Mouse (Mus musculus): ENCODE results near the gene Xirp1. TPM values are rescaled to one million over a fixed set of nuclear protein-coding genes. Genes with fewer than 3 reads are reported as not detected.

Xirp1 gene
- polyA plus RNA-seq, 1 experiment from 2014 or later: 0.06 TPM

DNA sequence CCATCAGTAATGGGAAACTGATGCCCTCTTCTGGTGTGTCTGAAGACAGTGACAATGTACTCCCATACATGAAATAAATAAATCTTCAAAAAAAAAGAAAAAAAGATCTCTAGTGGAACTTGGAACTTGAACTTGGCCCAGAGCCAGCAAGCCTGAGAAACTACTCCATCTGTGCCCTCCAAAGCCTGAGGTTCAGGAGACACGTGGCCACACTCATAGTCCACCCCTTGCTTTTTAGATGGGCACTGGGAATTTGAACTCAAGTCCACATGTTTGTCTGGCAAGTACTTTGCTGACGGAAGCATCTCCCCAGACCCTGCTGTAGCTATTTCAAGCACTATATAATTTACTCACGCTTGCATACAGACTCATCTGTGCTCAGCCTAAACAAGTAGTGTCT is 58.2 kb downstream of the Xirp1 start:
- Histone ChIP-seq H3K4me1 (replicated peaks) (peaks cover 9% of the 10 kb centered on the region), H3K9ac (no peak overlapping the region), H3K4me2 (no peak overlapping the region), H3K27me3 (no peaks in the 10 kb centered on the region), H3K4me3 (no peak overlapping the region), H3K9me3 (no peaks in the 10 kb centered on the region), H3K27ac (replicated peaks) (no peak overlapping the region), H3K36me3 (no peaks in the 10 kb centered on the region)
- ATAC-seq (ENCODE audit: low read depth): no peak
- WGBS: 64% methylated on average over 3 of the region's 3 CpGs

DNA sequence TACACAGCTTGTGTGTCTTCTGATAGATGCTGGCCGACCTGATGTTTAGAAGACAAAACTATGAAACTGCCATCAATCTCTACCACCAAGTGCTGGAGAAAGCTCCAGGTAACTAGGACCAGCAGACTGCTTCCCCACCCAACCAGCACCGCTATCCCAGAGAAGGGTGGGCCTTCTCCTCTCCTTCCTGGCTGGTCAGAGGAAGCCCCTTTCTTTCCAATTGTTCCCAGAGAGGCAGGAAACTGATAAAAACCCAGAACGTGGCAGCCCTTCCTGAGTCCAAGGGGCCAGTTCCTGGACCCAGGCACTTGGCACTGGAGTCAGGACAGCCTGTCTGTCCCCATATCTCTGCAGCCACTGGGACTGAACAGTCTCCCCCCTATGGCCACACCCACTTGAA is 59.2 kb downstream of the Xirp1 start:
- H3K9ac ChIP-seq: no peak overlapping the region
- H3K36me3 ChIP-seq: no peaks in the 10 kb centered on the region
- H3K27ac ChIP-seq (replicated peaks): no peak overlapping the region
- H3K4me1 ChIP-seq (replicated peaks): peaks cover 7% of the 10 kb centered on the region
- 81% methylated on average over 3 of the region's 3 CpGs for WGBS
- H3K4me3 ChIP-seq: no peak overlapping the region
- no peaks in the 10 kb centered on the region for H3K27me3 ChIP-seq
- H3K4me2 ChIP-seq: no peak overlapping the region
- ATAC-seq (ENCODE audit: low read depth): no peak
- no peaks in the 10 kb centered on the region for H3K9me3 ChIP-seq

Other genes starting within 250 kb of the Xirp1 start
- 0.22 and 0.35 TPM in 2 replicates for gene Scn11a, start 198.1 kb downstream of the Xirp1 start, polyA plus RNA-seq (2015; fragmentation: Nextera tagmentation; extraction: Ambion mirVana)
- gene Wdr48, start 128.7 kb downstream of the Xirp1 start, polyA plus RNA-seq (2015; fragmentation: Nextera tagmentation; extraction: Ambion mirVana): 56.6 and 63.6 TPM in 2 replicates
- 20.9 and 22.9 TPM in 2 replicates for gene Gorasp1, start 86.0 kb downstream of the Xirp1 start, polyA plus RNA-seq (2015; fragmentation: Nextera tagmentation; extraction: Ambion mirVana)
- gene Ttc21a, start 86.0 kb downstream of the Xirp1 start, polyA plus RNA-seq (2015; fragmentation: Nextera tagmentation; extraction: Ambion mirVana): 0.36 and 0.39 TPM in 2 replicates
- gene Csrnp1, start 38.9 kb downstream of the Xirp1 start, polyA plus RNA-seq (2015; fragmentation: Nextera tagmentation; extraction: Ambion mirVana): 1.0 and 1.8 TPM in 2 replicates
- gene Cx3cr1, start 46.3 kb upstream of the Xirp1 start, polyA plus RNA-seq (2015; fragmentation: Nextera tagmentation; extraction: Ambion mirVana): 11.4 and 11.9 TPM in 2 replicates
- gene Ccr8, start 68.5 kb upstream of the Xirp1 start, polyA plus RNA-seq (2015; fragmentation: Nextera tagmentation; extraction: Ambion mirVana): not detected in 2 replicates
- 37.5 and 38.9 TPM in 2 replicates for gene Slc25a38, start 86.8 kb upstream of the Xirp1 start, polyA plus RNA-seq (2015; fragmentation: Nextera tagmentation; extraction: Ambion mirVana)
- gene Rpsa, start 104.1 kb upstream of the Xirp1 start, polyA plus RNA-seq (2015; fragmentation: Nextera tagmentation; extraction: Ambion mirVana): 806 and 866 TPM in 2 replicates
- 0.10 and 0.11 TPM in 2 replicates for gene Mobp, start 126.1 kb upstream of the Xirp1 start, polyA plus RNA-seq (2015; fragmentation: Nextera tagmentation; extraction: Ambion mirVana)

Measured in neural tube, embryonic 13.5 days (tissue).